Mouse (Mus musculus) kidney, adult 10 weeks (tissue): Measurements from ENCODE around the gene Pcbp2. TPM values are rescaled to one million over a fixed set of nuclear protein-coding genes. Genes with fewer than 3 reads are reported as not detected.

Experiments
- polyA plus RNA-seq: library from polyadenylated mRNA; stranded (reverse); fragments of 350-450 nt; fragmentation: Illumina TruSeq; extraction: RNeasy Lipid Tissue Mini Kit (QIAGEN cat#74804); gene quantifications from one replicate; pipeline ENCODE4 v1.2.3, GENCODE M21; 2014; ENCODE audit warnings: low read depth, low replicate concordance

Pcbp2 gene
- 701 TPM for polyA plus RNA-seq

GRCm38 (mm10) chr15:102470183-102470604, at the start of gene Pcbp2:
Gene Pcbp2, plus strand, starts transcription at chr15:102470539.

GRCm38 (mm10) chr15:102445146-102445545, 25.2 kb upstream of the Pcbp2 start, which contains the start of gene Amhr2:
Gene Amhr2, plus strand, starts transcription at chr15:102445367.

GRCm38 (mm10) chr15:102458904-102459317, 11.4 kb upstream of the Pcbp2 start, which contains the start of gene Prr13:
Gene Prr13, plus strand, starts transcription at chr15:102459028.

GRCm38 (mm10) chr15:102503447-102503846, 33.1 kb downstream of the Pcbp2 start, which contains the start of gene Gm10337:
Gene Gm10337, plus strand, starts transcription at chr15:102503722.

GRCm38 (mm10) chr15:102516728-102517404, 46.5 kb downstream of the Pcbp2 start, which contains the start of gene Map3k12:
Gene Map3k12, minus strand, starts transcription at chr15:102517064.

GRCm38 (mm10) chr15:102517976-102518858, 47.9 kb downstream of the Pcbp2 start, which contains the start of gene Tarbp2:
Gene Tarbp2, plus strand, starts transcription at chr15:102518192.

GRCm38 (mm10) chr15:102524892-102525485, 54.6 kb downstream of the Pcbp2 start, which contains the start of gene Npff:
Gene Npff, minus strand, starts transcription at chr15:102524942.

Other genes with a start within 250 kb of the Pcbp2 start
- gene Itgb7, start 238.6 kb upstream of the Pcbp2 start, polyA plus RNA-seq = not detected
- gene Rarg, start 213.0 kb upstream of the Pcbp2 start, polyA plus RNA-seq = 5.9 TPM
- not detected for gene Gm9918, start 200.0 kb upstream of the Pcbp2 start, polyA plus RNA-seq
- gene Mfsd5, start 191.1 kb upstream of the Pcbp2 start, polyA plus RNA-seq = 0.93 TPM
- not detected for gene Espl1, start 174.3 kb upstream of the Pcbp2 start, polyA plus RNA-seq
- gene Pfdn5, start 144.4 kb upstream of the Pcbp2 start, polyA plus RNA-seq = 84.0 TPM
- 4.4 TPM for gene Myg1, start 138.8 kb upstream of the Pcbp2 start, polyA plus RNA-seq
- 3.6 TPM for gene Aaas, start 119.8 kb upstream of the Pcbp2 start, polyA plus RNA-seq
- gene Sp7, start 103.4 kb upstream of the Pcbp2 start, polyA plus RNA-seq = not detected
- 55.3 TPM for gene Sp1, start 64.4 kb upstream of the Pcbp2 start, polyA plus RNA-seq
- not detected for gene Amhr2, start 25.2 kb upstream of the Pcbp2 start, polyA plus RNA-seq
- gene Prr13, start 11.5 kb upstream of the Pcbp2 start, polyA plus RNA-seq = 53.1 TPM
- not detected for gene Gm10337, start 33.2 kb downstream of the Pcbp2 start, polyA plus RNA-seq
- 1.4 TPM for gene Map3k12, start 46.5 kb downstream of the Pcbp2 start, polyA plus RNA-seq
- 1.1 TPM for gene Tarbp2, start 47.7 kb downstream of the Pcbp2 start, polyA plus RNA-seq
- not detected for gene Npff, start 54.4 kb downstream of the Pcbp2 start, polyA plus RNA-seq
- gene Gm28047, start 154.5 kb downstream of the Pcbp2 start, polyA plus RNA-seq = not detected
- gene Atf7, start 154.9 kb downstream of the Pcbp2 start, polyA plus RNA-seq = 23.5 TPM
- gene Atp5g2, start 201.8 kb downstream of the Pcbp2 start, polyA plus RNA-seq = 17.9 TPM